Mouse (Mus musculus) CH12.LX (cell line): ENCODE measurements around the gene Sh3rf1. TPM values are rescaled to one million over a fixed set of nuclear protein-coding genes. Genes with fewer than 3 reads are reported as not detected.

Source experiments
- DNase-seq: peaks from one replicate; pipeline ENCODE4 v3.0.0-alpha.2; 2013; ENCODE audit errors: extremely low read depth
- H3K27ac ChIP-seq: 2 replicates; pipeline ENCODE4 v1.5.1; 2012; ENCODE audit warnings: low read depth, mild to moderate bottlenecking, control low read depth, moderate library complexity; ENCODE audit not compliant: insufficient read depth
- H3K27me3 ChIP-seq: replicated peaks from 2 replicates; pipeline ENCODE3; 2012; ENCODE audit warnings: inconsistent platforms
- H3K36me3 ChIP-seq, 2 experiments: replicated peaks in 1 of 2; 2 replicates each; pipeline versions ENCODE3 to v1.6.1; 2012; ENCODE audit warnings: inconsistent platforms in 1 of 2, low read length in 1 of 2, mild to moderate bottlenecking in 1 of 2, mixed read lengths in 1 of 2, moderate library complexity in 1 of 2; ENCODE audit not compliant: control insufficient read depth in 1 of 2, insufficient read depth in 1 of 2
- H3K4me1 ChIP-seq, 2 experiments: 2 replicates each; pipeline ENCODE4 v1.6.1; 2012; ENCODE audit warnings: inconsistent platforms in 1 of 2, moderate library complexity in 1 of 2; ENCODE audit not compliant: insufficient read depth in 2 of 2, control insufficient read depth in 1 of 2
- H3K4me2 ChIP-seq: 2 replicates; pipeline ENCODE4 v1.6.1; 2012; ENCODE audit warnings: low read depth, mild to moderate bottlenecking, control low read depth; ENCODE audit not compliant: poor library complexity, insufficient read depth, severe bottlenecking
- H3K4me3 ChIP-seq, 3 experiments: fragments of 150-350 bp in 1 of 3; sonication (generic) in 1 of 3; replicated peaks in 1 of 3; 2 replicates each; pipeline versions ENCODE3 to v1.5.1; 2011 to 2012; ENCODE audit warnings: low read depth in 2 of 3, low read length in 2 of 3, mild to moderate bottlenecking in 2 of 3, moderate library complexity in 2 of 3, control low read depth in 1 of 3, improper control_type of control experiment in 1 of 3, inconsistent platforms in 1 of 3, mixed read lengths in 1 of 3; ENCODE audit not compliant: poor library complexity in 1 of 3
- H3K79me2 ChIP-seq: replicated peaks from 2 replicates; pipeline ENCODE4 v1.6.1; 2012; ENCODE audit warnings: mild to moderate bottlenecking, moderate library complexity; ENCODE audit not compliant: control insufficient read depth, poor library complexity, insufficient read depth, severe bottlenecking; ENCODE audit errors: extremely low read depth
- H3K9ac ChIP-seq: 2 replicates; pipeline ENCODE4 v1.6.1; 2012; ENCODE audit warnings: low read depth, mild to moderate bottlenecking, control low read depth, moderate library complexity; ENCODE audit not compliant: insufficient read depth
- H3K9me3 ChIP-seq: replicated peaks from 2 replicates; pipeline ENCODE3; 2012; ENCODE audit warnings: low read length, inconsistent platforms, mixed read lengths
- CHD1 ChIP-seq: IDR thresholded peaks from 2 replicates; pipeline ENCODE4 v1.6.1; 2012; ENCODE audit warnings: low read depth, low read length, improper control_type of control experiment, inconsistent platforms
- E2F4 ChIP-seq: IDR thresholded peaks from 2 replicates; pipeline ENCODE4 v1.6.1; 2011; ENCODE audit warnings: low read depth, low read length, improper control_type of control experiment; ENCODE audit not compliant: insufficient replicate concordance
- EP300 ChIP-seq: IDR thresholded peaks from 2 replicates; pipeline ENCODE4 v1.6.1; 2011; ENCODE audit warnings: low read length, improper control_type of control experiment
- ETS1 ChIP-seq: conservative IDR thresholded peaks from 2 replicates; pipeline ENCODE4 v1.6.1; 2012; ENCODE audit warnings: low read depth, mild to moderate bottlenecking, inconsistent platforms, low read length, improper control_type of control experiment, moderate library complexity
- HCFC1 ChIP-seq: IDR thresholded peaks from 2 replicates; pipeline ENCODE4 v1.6.1; 2012; ENCODE audit warnings: low read depth, mild to moderate bottlenecking, inconsistent platforms, low read length, improper control_type of control experiment
- IRF4 ChIP-seq: IDR thresholded peaks from 2 replicates; pipeline ENCODE4 v1.6.1; 2014; ENCODE audit warnings: low read depth, mild to moderate bottlenecking, inconsistent platforms, low read length, improper control_type of control experiment
- MAFK ChIP-seq: IDR thresholded peaks from 2 replicates; pipeline ENCODE4 v1.6.1; 2011; ENCODE audit warnings: low read length, improper control_type of control experiment; ENCODE audit not compliant: insufficient replicate concordance
- MAZ ChIP-seq: IDR thresholded peaks from 2 replicates; pipeline ENCODE4 v1.6.1; 2012; ENCODE audit warnings: low read depth, mild to moderate bottlenecking, inconsistent platforms, low read length, improper control_type of control experiment, moderate library complexity
- MEF2A ChIP-seq: IDR thresholded peaks from 2 replicates; pipeline ENCODE4 v1.6.1; 2014; ENCODE audit warnings: low read depth, mild to moderate bottlenecking, inconsistent platforms, low read length, improper control_type of control experiment, borderline replicate concordance
- MXI1 ChIP-seq: IDR thresholded peaks from 2 replicates; pipeline ENCODE4 v1.6.1; 2011; ENCODE audit warnings: mild to moderate bottlenecking, low read depth, low read length, improper control_type of control experiment
- NRF1 ChIP-seq: IDR thresholded peaks from 2 replicates; pipeline ENCODE4 v1.6.1; 2014; ENCODE audit warnings: low read depth, mild to moderate bottlenecking, inconsistent platforms, low read length, improper control_type of control experiment, moderate library complexity
- POLR2A ChIP-seq: IDR thresholded peaks from 2 replicates; pipeline ENCODE4 v1.6.1; 2011; ENCODE audit warnings: low read depth, mild to moderate bottlenecking, improper control_type of control experiment, low read length
- RAD21 ChIP-seq: IDR thresholded peaks from 2 replicates; pipeline ENCODE4 v1.6.1; 2011; ENCODE audit warnings: low read depth, mild to moderate bottlenecking, low read length, improper control_type of control experiment, moderate library complexity
- SMC3 ChIP-seq: IDR thresholded peaks from 2 replicates; pipeline ENCODE4 v1.6.1; 2011; ENCODE audit warnings: low read depth, low read length, improper control_type of control experiment
- UBTF ChIP-seq: IDR thresholded peaks from 2 replicates; pipeline ENCODE4 v1.6.1; 2012; ENCODE audit warnings: low read depth, mild to moderate bottlenecking, inconsistent platforms, low read length, improper control_type of control experiment, moderate library complexity
- USF1 ChIP-seq: IDR thresholded peaks from 2 replicates; pipeline ENCODE4 v1.6.1; 2014; ENCODE audit warnings: low read depth, mild to moderate bottlenecking, inconsistent platforms, low read length, improper control_type of control experiment
- ZC3H11A ChIP-seq: IDR thresholded peaks from 2 replicates; pipeline ENCODE4 v1.6.1; 2012; ENCODE audit warnings: low read depth, mild to moderate bottlenecking, inconsistent platforms, low read length, improper control_type of control experiment
- ZKSCAN1 ChIP-seq: IDR thresholded peaks from 2 replicates; pipeline ENCODE4 v1.6.1; 2012; ENCODE audit warnings: low read depth, inconsistent platforms, low read length, improper control_type of control experiment, borderline replicate concordance
- ZNF384 ChIP-seq: IDR thresholded peaks from 2 replicates; pipeline ENCODE4 v1.6.1; 2012; ENCODE audit warnings: low read depth, low read length, improper control_type of control experiment, inconsistent platforms
- dilution Hi-C: fragments of 300-500 bp; cut with MboI; formaldehyde crosslinking; loops from 2 replicates; pipeline ENCODE4 v1.14.3; 2020; ENCODE audit warnings: low sequenced_read_pairs; ENCODE audit not compliant: extremely low pct_unique_long_range_greater_than_20kb, extremely low pct_ligation_motif_present
- in situ Hi-C: fragments of 300-500 bp; cut with MboI; formaldehyde crosslinking; loops from 3 replicates; pipeline ENCODE4 v1.14.3; 2019; ENCODE audit warnings: low sequenced_read_pairs, low pct_ligation_motif_present, low pct_unique_long_range_greater_than_20kb, mixed read lengths
- polyA plus RNA-seq: library from polyadenylated mRNA; unstranded; fragments of >175 nt; gene quantifications from 2 replicates; pipeline ENCODE4 v1.2.1, GENCODE M21; 2012; ENCODE audit warnings: low read depth; ENCODE audit not compliant: insufficient read length
- total RNA-seq, 2 experiments: library from RNA; depleted of rRNA; stranded (reverse); fragments of 300-350 nt in 1 of 2; fragments of >200 nt in 1 of 2; gene quantifications; 2 replicates each; pipeline ENCODE4 v1.2.3; 2012 to 2014

Gene Sh3rf1
- total and polyA plus RNA-seq, 3 experiments, result 6.0 to 16.8 (median 10.6) TPM

DNA sequence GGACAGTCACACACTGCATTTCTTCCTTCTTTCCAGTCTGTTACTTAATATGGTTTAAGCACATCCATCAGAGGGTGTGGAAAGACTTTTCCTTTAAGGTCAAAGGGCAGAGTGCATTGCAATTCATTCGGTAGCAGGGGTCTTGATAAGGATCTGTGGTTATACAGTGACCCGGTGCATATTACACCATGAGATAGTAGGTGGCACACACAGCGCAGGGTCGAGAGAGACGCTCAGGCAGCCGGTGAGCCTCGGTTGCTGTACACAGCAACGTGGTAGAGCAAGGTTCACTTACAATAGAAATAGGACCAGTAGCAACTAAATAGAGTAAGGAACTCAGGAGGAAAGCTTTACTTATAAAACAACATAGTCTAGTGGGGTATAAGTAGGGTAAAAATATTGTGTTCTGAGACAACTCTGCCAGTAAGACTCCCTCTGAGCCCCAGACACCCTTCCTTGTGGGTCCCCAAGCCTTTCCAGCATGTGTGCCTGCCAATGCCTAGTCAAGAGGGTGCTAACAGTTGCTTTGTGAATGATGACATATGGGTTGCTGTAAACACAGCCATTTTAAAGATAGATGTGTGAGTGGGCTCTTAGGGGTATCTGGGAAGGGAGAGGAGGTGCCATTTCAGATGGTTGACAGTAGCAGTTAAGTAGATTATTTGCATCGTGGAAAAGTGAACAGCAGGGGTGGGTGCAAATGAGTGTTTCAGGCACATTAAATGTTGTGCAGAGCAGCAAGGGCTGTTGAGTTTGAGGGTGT lies 13.0 kb downstream of the Sh3rf1 start:
- in situ Hi-C loops, result no loop called here
- no peak overlapping the region for H3K4me2 ChIP-seq
- H3K9me3 ChIP-seq, result peaks cover 2% of the 10 kb centered on the region
- no peak overlapping the region for H3K27ac ChIP-seq
- H3K4me1 ChIP-seq, result peaks cover 5 to 26% of the 10 kb centered on the region in 2 experiments
- DNase-seq, result no peak
- no peak overlapping the region for H3K9ac ChIP-seq
- peaks cover 48% of the 10 kb centered on the region for H3K79me2 ChIP-seq
- TF ChIP-seq NRF1 (no peak), E2F4 (no peak), ZKSCAN1 (no peak), ZC3H11A (no peak), USF1 (no peak), ETS1 (no peak), MAFK (no peak), SMC3 (no peak), POLR2A (no peak), ZNF384 (no peak), EP300 (no peak)
- H3K27me3 ChIP-seq, result no peaks in the 10 kb centered on the region
- H3K36me3 ChIP-seq, result peaks cover 12 to 79% of the 10 kb centered on the region in 2 experiments
- dilution Hi-C loops, result no loop called here
- no peak overlapping the region for H3K4me3 ChIP-seq

DNA sequence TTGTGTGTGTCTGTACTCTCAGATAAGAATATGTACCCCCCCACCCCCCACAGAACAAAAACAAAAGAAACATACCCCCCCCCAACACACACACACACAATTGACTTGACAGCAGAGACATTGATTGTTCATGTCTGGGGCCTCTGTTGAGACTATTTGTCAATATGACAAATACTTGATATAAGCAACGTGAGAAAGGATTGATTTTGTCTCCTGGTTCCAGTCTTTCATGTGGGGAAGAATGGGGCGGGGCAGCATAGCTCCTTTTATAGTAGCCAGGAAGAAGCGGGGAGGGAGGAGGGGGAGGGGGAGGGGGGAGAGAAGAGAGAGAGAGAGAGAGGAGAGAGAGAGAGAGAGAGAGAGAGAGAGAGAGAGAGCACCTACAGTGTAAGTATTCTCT lies 15.9 kb downstream of the Sh3rf1 start:
- peaks cover 33% of the 10 kb centered on the region for H3K79me2 ChIP-seq
- peaks cover 16 to 79% of the 10 kb centered on the region in 2 experiments for H3K36me3 ChIP-seq
- no peak overlapping the region for H3K4me3 ChIP-seq
- H3K27me3 ChIP-seq, result no peaks in the 10 kb centered on the region
- dilution Hi-C loops, result no loop called here
- no peak for TF ChIP-seq MAFK
- no peak for TF ChIP-seq MXI1
- TF ChIP-seq SMC3, result no peak
- TF ChIP-seq IRF4, result no peak
- no peak for TF ChIP-seq UBTF
- TF ChIP-seq MAZ, result no peak
- TF ChIP-seq ZKSCAN1, result no peak
- TF ChIP-seq CHD1, result no peak
- no peak for TF ChIP-seq HCFC1
- no peak for TF ChIP-seq RAD21
- no peak for TF ChIP-seq EP300
- no peak for TF ChIP-seq MEF2A
- no peak overlapping the region for H3K9ac ChIP-seq
- peaks cover 17% of the 10 kb centered on the region for H3K9me3 ChIP-seq
- no peak overlapping the region for H3K4me2 ChIP-seq
- in situ Hi-C loops, result no loop called here
- DNase-seq, result no peak
- peaks cover 0 to 10% of the 10 kb centered on the region in 2 experiments; a peak in 1 of 4 replicates for H3K4me1 ChIP-seq
- H3K27ac ChIP-seq, result no peak overlapping the region
